Mouse (Mus musculus) myocyte (in vitro differentiated cells): ENCODE measurements around the gene Cebpb.
A peak's percentile ranks its signal among the peaks of the same experiment; 100 is the strongest.

Experiments used
- CEBPB ChIP-seq: IDR thresholded peaks from 2 replicates; pipeline ENCODE4 v1.6.1; 2011; ENCODE audit warnings: mild to moderate bottlenecking, moderate library complexity; ENCODE audit not compliant: poor library complexity, insufficient read depth, severe bottlenecking
- E2F4 ChIP-seq: IDR thresholded peaks from one replicate; pipeline ENCODE4 v1.6.1; 2011; ENCODE audit warnings: mild to moderate bottlenecking, control low read depth, moderate library complexity; ENCODE audit not compliant: insufficient read depth
- MAX ChIP-seq: IDR thresholded peaks from one replicate; pipeline ENCODE4 v1.6.1; 2011; ENCODE audit warnings: low read depth, mild to moderate bottlenecking, control low read depth
- MYOD1 ChIP-seq, 3 experiments: IDR thresholded peaks; one replicate each; pipeline ENCODE4 v1.6.1; 2011; ENCODE audit warnings: control low read depth in 2 of 3, low read depth in 2 of 3, mild to moderate bottlenecking in 2 of 3, moderate library complexity in 1 of 3; ENCODE audit not compliant: insufficient read length in 2 of 3, control insufficient read depth in 1 of 3
- MYOG ChIP-seq, 3 experiments: IDR thresholded peaks; one replicate each; pipeline ENCODE4 v1.6.1; 2011; ENCODE audit warnings: control low read depth in 2 of 3, low read depth in 2 of 3, mild to moderate bottlenecking in 2 of 3; ENCODE audit not compliant: insufficient read length in 2 of 3, control insufficient read depth in 1 of 3, insufficient read depth in 1 of 3
- POLR2A ChIP-seq: IDR thresholded peaks from one replicate; pipeline ENCODE4 v1.6.1; 2011; ENCODE audit warnings: low read depth, mild to moderate bottlenecking, control low read depth, moderate library complexity; ENCODE audit not compliant: insufficient read length
- REST ChIP-seq: IDR thresholded peaks from one replicate; pipeline ENCODE4 v1.6.1; 2011; ENCODE audit warnings: mild to moderate bottlenecking, control low read depth, moderate library complexity; ENCODE audit not compliant: insufficient read depth, insufficient read length
- SRF ChIP-seq: IDR thresholded peaks from one replicate; pipeline ENCODE4 v1.6.1; 2011; ENCODE audit warnings: low read depth; ENCODE audit not compliant: control insufficient read depth, insufficient read length
- TCF12 ChIP-seq: IDR thresholded peaks from one replicate; pipeline ENCODE4 v1.6.1; 2011; ENCODE audit warnings: mild to moderate bottlenecking, control low read depth; ENCODE audit not compliant: poor library complexity, insufficient read depth, severe bottlenecking
- USF1 ChIP-seq: IDR thresholded peaks from one replicate; pipeline ENCODE4 v1.6.1; 2011; ENCODE audit warnings: low read depth, mild to moderate bottlenecking, control low read depth, moderate library complexity

DNA sequence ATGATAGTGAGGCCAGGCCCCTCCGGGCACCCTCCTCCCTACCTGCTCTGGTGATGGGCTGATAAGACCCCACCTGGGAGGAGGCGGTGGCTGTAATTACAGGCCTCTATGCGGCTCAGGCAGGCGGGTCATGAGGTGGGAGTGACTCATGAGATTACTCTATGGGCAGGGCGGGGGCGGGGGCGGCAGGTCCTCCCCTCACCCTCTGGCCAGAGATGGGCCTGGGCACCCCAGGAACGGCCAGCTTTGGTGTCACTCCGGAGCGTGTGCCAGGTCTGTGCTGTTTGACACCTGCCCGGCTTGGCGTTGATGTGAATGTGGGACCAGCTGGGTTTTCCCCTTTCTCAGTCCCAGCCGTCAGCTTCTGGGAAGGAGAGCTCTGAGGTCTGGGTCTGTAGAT, 42.4 kb downstream of the Cebpb start:
- TF ChIP-seq USF1 (no peak), POLR2A (no peak), MYOD1 (IDR thresholded peaks at IDR 0.05; ENCODE audit: control insufficient read depth in 1 of 3, insufficient read length in 2 of 3, low read depth in 2 of 3) (peak in 1 of 3 experiments; percentile 67), E2F4 (no peak), CEBPB (no peak), MAX (no peak), TCF12 (no peak), REST (no peak), SRF (no peak), MYOG (IDR thresholded peaks at IDR 0.05; ENCODE audit: control insufficient read depth in 1 of 3, insufficient read depth in 1 of 3, insufficient read length in 2 of 3, low read depth in 2 of 3) (peak in 1 of 3 experiments; percentile 53)
